ENCODE assay signal across 11 mouse cellular contexts in genomic region chr2:60804763-60805162, GRCm38 (mm10).
"Had no signal": no experiment of that assay in that cellular context is flagged by ENCODE, and none has a peak within 500 bp of the region (broad histone marks: within the 10 kb centered on the region; RNA-seq: fewer than 3 reads in every experiment).

No protein-coding gene starts in this region.

- H3K27ac ChIP-seq: liver, embryonic 14.5 days; midbrain, embryonic 12.5 days had no signal

- H3K9ac ChIP-seq: liver, embryonic 14.5 days; midbrain, embryonic 12.5 days had no signal

- DNase-seq: kidney, adult 8-10 months; kidney, postnatal 10 days; lung, adult 18-20 months; retina, postnatal 1 day; right cerebral cortex, postnatal 4 days; spleen, adult 18-20 months; thymus, adult 18-20 months; thymus, postnatal 14 days had no signal

- H3K4me3 ChIP-seq: midbrain, embryonic 12.5 days had no signal

- ATAC-seq: midbrain, embryonic 16.5 days had no signal

- H3K4me2 ChIP-seq: midbrain, embryonic 12.5 days had no signal

- H3K36me3 ChIP-seq: midbrain, embryonic 12.5 days had no signal

- H3K9me3 ChIP-seq: midbrain, embryonic 12.5 days had no signal
